Mouse (Mus musculus) monocyte, adult 5-6 weeks (primary cell): ENCODE results near the gene Trem3. TPM values are rescaled to one million over a fixed set of nuclear protein-coding genes. Genes with fewer than 3 reads are reported as not detected.

Experiments
- ATAC-seq: fragments of 153-309, 156-312 bp; replicated peaks from 2 replicates; pipeline ENCODE4 v1.8.0; 2017; ENCODE audit warnings: mild to moderate bottlenecking; ENCODE audit not compliant: low TSS enrichment, insufficient number of reproducible peaks, severe bottlenecking, poor library complexity, low FRiP score
- total RNA-seq: library from RNA; stranded (forward); fragments of 200-1000, 200-491, 200-594 nt; gene quantifications from 3 replicates; pipeline ENCODE4 v1.2.3, GENCODE M21; 2017

The Trem3 gene
- total RNA-seq, 1 experiment from 2014 or later = 173 TPM

GRCm38 (mm10) chr17:48300861-48301260, 53.3 kb downstream of the Trem3 start:
- peak; percentile 29; the same call in 1 of the 2 replicates for ATAC-seq

DNA sequence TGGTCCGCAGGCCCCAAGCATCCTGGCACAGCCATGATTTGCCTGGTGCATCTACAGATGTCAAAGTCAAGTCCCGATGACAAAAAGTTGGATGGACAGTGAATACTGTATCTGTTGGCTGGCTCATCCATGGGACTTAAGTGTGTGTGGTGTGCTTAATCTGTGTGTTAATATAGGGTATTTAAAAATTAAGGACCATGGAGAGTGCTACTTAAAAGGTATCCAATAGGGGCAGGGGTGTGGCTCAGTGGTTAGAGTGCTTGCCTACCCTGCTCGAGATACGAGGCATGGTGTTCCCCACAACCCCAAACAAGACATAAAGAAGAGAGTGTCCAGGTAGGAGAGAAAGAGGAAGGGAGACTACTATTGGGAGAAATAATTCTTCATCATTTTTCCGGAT, 54.2 kb downstream of the Trem3 start:
- no peak for ATAC-seq

Other genes starting within 250 kb of the Trem3 start
- not detected in 3 replicates for gene 1700122O11Rik, start 209.5 kb upstream of the Trem3 start, total RNA-seq
- gene 1700067P10Rik, start 158.5 kb upstream of the Trem3 start, total RNA-seq = not detected in 3 replicates
- 1.1 to 8.9 TPM (median 6.9 TPM) in 3 replicates for gene 9830107B12Rik, start 101.5 kb upstream of the Trem3 start, total RNA-seq
- gene A530064D06Rik, start 80.5 kb upstream of the Trem3 start, total RNA-seq = 13.9 to 32.4 TPM (median 28.1 TPM) in 3 replicates
- 75.7 to 167 TPM (median 150 TPM) in 3 replicates for gene Trem1, start 15.0 kb upstream of the Trem3 start, total RNA-seq
- 540 to 868 TPM (median 810 TPM) in 3 replicates for gene Treml4, start 16.5 kb downstream of the Trem3 start, total RNA-seq
- gene Treml2, start 51.7 kb downstream of the Trem3 start, total RNA-seq = 21.6 to 25.3 TPM (median 23.0 TPM) in 3 replicates
- gene B430306N03Rik, start 68.4 kb downstream of the Trem3 start, total RNA-seq = 19.1 to 30.4 TPM (median 20.9 TPM) in 3 replicates
- gene Trem2, start 98.6 kb downstream of the Trem3 start, total RNA-seq = 2.4 to 11.1 TPM (median 5.7 TPM) in 3 replicates
- 3.4 to 26.7 TPM in 2 of 3 replicates, not detected in the other for gene Treml1, start 112.1 kb downstream of the Trem3 start, total RNA-seq
- 23.0 to 41.0 TPM (median 25.3 TPM) in 3 replicates for gene Nfya, start 162.1 kb downstream of the Trem3 start, total RNA-seq
- 106 to 120 TPM (median 118 TPM) in 3 replicates for gene Oard1, start 162.2 kb downstream of the Trem3 start, total RNA-seq
- gene Apobec2, start 185.2 kb downstream of the Trem3 start, total RNA-seq = 0.39 TPM in 1 of 3 replicates, not detected in the others
- gene Tspo2, start 203.7 kb downstream of the Trem3 start, total RNA-seq = 5.9 TPM in 1 of 3 replicates, not detected in the others
- gene Unc5cl, start 207.1 kb downstream of the Trem3 start, total RNA-seq = 0.95 to 2.9 TPM (median 2.3 TPM) in 3 replicates